Mouse (Mus musculus) kidney, adult 2 months (tissue): ENCODE data around the gene Tmem171. TPM values are rescaled to one million over a fixed set of nuclear protein-coding genes. Genes with fewer than 3 reads are reported as not detected.
A peak's percentile ranks its signal among the peaks of the same experiment; 100 is the strongest.

Experiments
- DNase-seq: peaks from one replicate; pipeline ENCODE4 v3.0.0; 2021
- H3K27ac ChIP-seq: fragments of 200-500 bp; 2 replicates; pipeline ENCODE4 v1.5.1; 2012; ENCODE audit warnings: low read depth, low read length, control low read depth, inconsistent platforms; ENCODE audit not compliant: insufficient read depth
- H3K27me3 ChIP-seq: fragments of 200-500 bp; replicated peaks from 2 replicates; pipeline ENCODE4 v1.6.1; 2012; ENCODE audit warnings: mild to moderate bottlenecking, moderate library complexity, low read length, inconsistent platforms; ENCODE audit not compliant: control insufficient read depth, insufficient read depth
- H3K36me3 ChIP-seq: fragments of 200-500 bp; 2 replicates; pipeline ENCODE4 v1.6.1; 2012; ENCODE audit warnings: mild to moderate bottlenecking, moderate library complexity, low read length, inconsistent platforms; ENCODE audit not compliant: control insufficient read depth, insufficient read depth
- H3K4me1 ChIP-seq: fragments of 200-500 bp; 2 replicates; pipeline ENCODE4 v1.6.1; 2011; ENCODE audit warnings: low read length; ENCODE audit not compliant: control insufficient read depth, insufficient read depth
- H3K4me3 ChIP-seq: fragments of 200-500 bp; 2 replicates; pipeline ENCODE4 v1.5.1; 2011; ENCODE audit warnings: mild to moderate bottlenecking, low read depth, low read length, control low read depth; ENCODE audit not compliant: insufficient read depth
- CTCF ChIP-seq: fragments of 200-500 bp; conservative IDR thresholded peaks from 2 replicates; pipeline ENCODE4 v1.5.1; 2011; ENCODE audit warnings: low read depth, mild to moderate bottlenecking, control low read depth, low read length, moderate library complexity, mixed read lengths; ENCODE audit not compliant: insufficient read depth, insufficient read length
- POLR2A ChIP-seq: fragments of 200-500 bp; IDR thresholded peaks from one replicate; pipeline ENCODE4 v1.6.1; 2011; ENCODE audit warnings: low read depth, low read length, control low read depth
- WGBS: fragments of 180-500 bp; shearing (Covaris S2); methylation state at CpG from one replicate; pipeline ENCODE4 v1.1.7; 2018; 5-methylcytosine and 5-hydroxymethylcytosine counted together
- polyA plus RNA-seq: library from polyadenylated mRNA; depleted of rRNA; stranded (reverse); fragments of >200 nt; gene quantifications from 2 replicates; pipeline ENCODE4 v1.2.3, GENCODE M21; 2012

Tmem171 gene
- polyA plus RNA-seq, 1 experiment: 25.5 TPM

GRCm38 (mm10) chr13:98680470-98681060 is 14.1 kb downstream of the Tmem171 start:
- H3K4me1 ChIP-seq: peaks cover 8% of the 10 kb centered on the region; the same call in 1 of the 2 replicates
- H3K4me3 ChIP-seq: no peak overlapping the region
- DNase-seq: no peak
- H3K27me3 ChIP-seq: no peaks in the 10 kb centered on the region
- WGBS: 72% methylated on average over 5 of the region's 5 CpGs
- TF ChIP-seq POLR2A (no peak), CTCF (no peak)
- no peak overlapping the region for H3K27ac ChIP-seq
- no peaks in the 10 kb centered on the region for H3K36me3 ChIP-seq

DNA sequence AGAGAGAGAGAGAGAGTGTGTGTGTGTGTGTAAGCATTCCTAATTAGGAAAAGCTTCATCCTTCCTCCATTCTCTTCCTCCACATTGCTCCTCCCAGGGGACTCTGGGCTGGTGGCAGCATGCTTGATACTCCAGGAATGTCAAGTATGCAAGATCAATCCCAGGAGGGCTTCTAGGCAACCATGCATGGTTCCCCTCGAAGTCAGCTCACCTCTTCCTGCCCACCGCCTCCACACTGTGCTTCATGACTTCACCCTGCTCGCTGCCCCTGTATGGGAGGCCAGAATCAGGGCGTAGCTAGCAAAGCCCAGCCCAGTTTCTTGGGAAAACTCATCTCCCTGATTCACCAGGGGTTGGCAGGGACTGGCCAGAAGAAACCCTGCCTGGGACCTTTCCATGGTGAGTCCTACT is 15.0 kb downstream of the Tmem171 start:
- no peak for DNase-seq
- no peak for TF ChIP-seq POLR2A
- no peak for TF ChIP-seq CTCF
- Histone ChIP-seq H3K36me3 (no peaks in the 10 kb centered on the region), H3K4me1 (peaks cover 4% of the 10 kb centered on the region; the same call in 1 of the 2 replicates), H3K27me3 (no peaks in the 10 kb centered on the region), H3K4me3 (no peak overlapping the region), H3K27ac (no peak overlapping the region)
- WGBS: 38% methylated on average over 4 of the region's 4 CpGs

DNA sequence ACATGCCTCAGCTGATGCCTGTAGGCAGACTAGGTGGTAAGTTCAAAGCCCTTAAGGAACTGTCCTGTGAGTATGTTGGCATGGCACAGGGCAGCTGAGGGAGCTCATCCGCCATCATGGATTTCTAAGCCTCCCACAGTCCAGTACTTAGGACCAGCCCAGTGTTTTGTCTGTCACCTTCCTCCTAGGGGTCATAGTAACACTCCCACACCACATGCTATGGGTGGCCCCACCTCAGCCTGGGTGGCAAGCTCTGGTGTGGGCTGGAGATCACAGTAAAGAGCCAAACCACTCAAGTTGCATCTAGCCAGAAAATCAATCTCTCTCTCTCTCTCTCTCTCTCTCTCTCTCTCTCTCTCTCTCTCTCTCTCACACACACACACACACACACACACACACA is 15.4 kb downstream of the Tmem171 start:
- no peaks in the 10 kb centered on the region for H3K27me3 ChIP-seq
- TF ChIP-seq POLR2A (no peak), CTCF (no peak)
- no peak overlapping the region for H3K4me3 ChIP-seq
- 88% methylated on average over 1 of the region's 1 CpGs for WGBS
- H3K27ac ChIP-seq: no peak overlapping the region
- peaks cover 2% of the 10 kb centered on the region; the same call in 1 of the 2 replicates for H3K4me1 ChIP-seq
- no peak for DNase-seq
- no peaks in the 10 kb centered on the region for H3K36me3 ChIP-seq

DNA sequence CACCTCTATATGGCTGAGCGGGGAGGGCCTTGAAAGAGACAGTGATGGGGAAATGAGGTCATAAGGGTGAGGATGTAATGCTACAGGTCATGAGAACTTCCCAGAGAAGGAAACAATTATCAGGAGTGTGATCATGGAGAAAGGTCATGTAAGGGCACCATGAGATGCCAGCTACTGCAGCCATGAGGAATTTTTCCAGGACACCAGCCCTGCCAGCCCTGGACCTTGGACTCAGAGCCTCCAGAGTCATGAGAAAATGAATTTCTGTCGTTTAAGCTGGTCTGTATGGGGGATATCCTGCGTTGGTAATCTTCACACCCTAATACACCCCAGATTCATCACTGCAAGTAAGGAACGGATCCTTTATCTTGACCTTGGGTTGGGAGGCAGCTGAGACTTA is 20.7 kb downstream of the Tmem171 start:
- Histone ChIP-seq H3K4me3 (no peak overlapping the region), H3K27me3 (no peaks in the 10 kb centered on the region), H3K27ac (no peak overlapping the region), H3K36me3 (no peaks in the 10 kb centered on the region), H3K4me1 (no peaks in the 10 kb centered on the region; the same call in 1 of the 2 replicates)
- 53% methylated on average over 4 of the region's 4 CpGs for WGBS
- TF ChIP-seq CTCF (no peak), POLR2A (no peak)
- DNase-seq: peak; percentile 58

DNA sequence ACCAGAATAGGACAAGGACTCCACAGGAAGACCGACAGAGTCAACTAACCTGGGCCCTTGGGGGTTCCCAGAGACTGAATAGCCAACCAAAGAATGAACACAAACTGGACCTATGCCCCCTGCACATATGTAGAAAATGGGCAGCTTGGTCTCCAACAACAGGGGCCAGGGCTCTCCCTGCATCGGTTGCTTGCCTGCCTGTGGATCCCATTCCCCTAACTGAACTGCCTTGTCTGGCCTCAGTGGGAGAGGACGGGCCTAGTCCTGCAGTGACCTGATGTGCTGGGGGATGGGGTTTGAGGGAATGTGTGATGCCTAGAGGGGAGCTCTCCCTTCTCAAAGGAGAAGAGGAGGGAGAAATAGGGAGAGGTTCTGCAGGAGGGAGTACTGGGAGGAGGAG is 25.3 kb downstream of the Tmem171 start:
- Histone ChIP-seq H3K27ac (no peak overlapping the region), H3K4me1 (peaks cover 5% of the 10 kb centered on the region; the same call in 1 of the 2 replicates), H3K36me3 (no peaks in the 10 kb centered on the region), H3K4me3 (no peak overlapping the region), H3K27me3 (no peaks in the 10 kb centered on the region)
- WGBS: 80% methylated on average over 3 of the region's 3 CpGs
- TF ChIP-seq POLR2A (no peak), CTCF (no peak)
- DNase-seq: no peak

- peak overlapping the region; percentile 58 for H3K27ac ChIP-seq
- TF ChIP-seq POLR2A: no peak
- TF ChIP-seq CTCF: no peak
- peaks cover 5% of the 10 kb centered on the region; the same call in 1 of the 2 replicates for H3K4me1 ChIP-seq
- no peaks in the 10 kb centered on the region for H3K36me3 ChIP-seq
- H3K4me3 ChIP-seq: no peak overlapping the region
- 62% methylated on average over 3 of the region's 3 CpGs for WGBS
- no peaks in the 10 kb centered on the region for H3K27me3 ChIP-seq
- peak; percentile 78 for DNase-seq
Measured at GRCm38 (mm10) chr13:98667316-98667715, 27.3 kb downstream of the Tmem171 start.

DNA sequence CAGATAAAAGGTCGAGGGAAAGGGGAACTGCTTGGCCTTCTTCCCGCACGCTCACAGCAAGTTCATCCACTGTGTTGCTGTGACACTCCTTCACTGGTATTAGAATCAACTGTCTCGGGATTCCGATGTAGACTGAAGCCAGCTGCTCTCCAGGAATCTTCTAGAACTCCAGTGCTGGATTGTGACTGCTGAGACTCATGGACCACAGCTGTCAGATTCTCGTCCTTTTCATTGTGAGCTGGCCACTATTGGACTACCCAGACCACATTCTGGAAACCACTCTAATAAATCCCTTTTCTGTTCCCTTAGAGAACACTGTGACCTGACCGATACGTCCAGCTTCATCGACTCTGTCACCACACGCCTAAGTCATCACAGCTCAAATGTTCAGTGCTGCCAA is 29.4 kb downstream of the Tmem171 start:
- no peaks in the 10 kb centered on the region for H3K36me3 ChIP-seq
- WGBS: 76% methylated on average over 10 of the region's 10 CpGs
- DNase-seq: no peak
- H3K27me3 ChIP-seq: no peaks in the 10 kb centered on the region
- H3K4me1 ChIP-seq: peaks cover 5% of the 10 kb centered on the region; the same call in 1 of the 2 replicates
- no peak overlapping the region for H3K27ac ChIP-seq
- no peak overlapping the region for H3K4me3 ChIP-seq
- TF ChIP-seq POLR2A (no peak), CTCF (no peak)
